Mouse (Mus musculus) embryonic fibroblast, embryonic 13.5 days (primary cell): Measurements from ENCODE around the gene Agap1. TPM values are rescaled to one million over a fixed set of nuclear protein-coding genes. Genes with fewer than 3 reads are reported as not detected.

Source experiments
- H3K27ac ChIP-seq: 2 replicates; pipeline ENCODE4 v1.5.1; 2012; ENCODE audit warnings: low read length, control low read depth, inconsistent platforms; ENCODE audit not compliant: insufficient read depth
- H3K4me1 ChIP-seq: 2 replicates; pipeline ENCODE4 v1.6.1; 2011; ENCODE audit warnings: low read length; ENCODE audit not compliant: control insufficient read depth, insufficient read depth
- H3K4me3 ChIP-seq: 2 replicates; pipeline ENCODE4 v1.5.1; 2011; ENCODE audit warnings: mild to moderate bottlenecking, control low read depth, low read length; ENCODE audit not compliant: insufficient read depth
- CTCF ChIP-seq: IDR thresholded peaks from 2 replicates; pipeline ENCODE4 v1.5.1; 2011; ENCODE audit warnings: mild to moderate bottlenecking, control low read depth, low read length, moderate library complexity, borderline replicate concordance; ENCODE audit not compliant: insufficient read depth
- POLR2A ChIP-seq: IDR thresholded peaks from 2 replicates; pipeline ENCODE4 v1.6.1; 2011; ENCODE audit warnings: low read depth, mild to moderate bottlenecking, control low read depth, low read length, moderate library complexity
- polyA plus RNA-seq: library from polyadenylated mRNA; stranded (reverse); fragments of >200 nt; gene quantifications from 2 replicates; pipeline ENCODE4 v1.2.4, GENCODE M21; 2011; ENCODE audit warnings: low read depth; ENCODE audit not compliant: missing spikeins, insufficient read length

The Agap1 gene
- polyA plus RNA-seq, 1 experiment, result 32.1 TPM

DNA sequence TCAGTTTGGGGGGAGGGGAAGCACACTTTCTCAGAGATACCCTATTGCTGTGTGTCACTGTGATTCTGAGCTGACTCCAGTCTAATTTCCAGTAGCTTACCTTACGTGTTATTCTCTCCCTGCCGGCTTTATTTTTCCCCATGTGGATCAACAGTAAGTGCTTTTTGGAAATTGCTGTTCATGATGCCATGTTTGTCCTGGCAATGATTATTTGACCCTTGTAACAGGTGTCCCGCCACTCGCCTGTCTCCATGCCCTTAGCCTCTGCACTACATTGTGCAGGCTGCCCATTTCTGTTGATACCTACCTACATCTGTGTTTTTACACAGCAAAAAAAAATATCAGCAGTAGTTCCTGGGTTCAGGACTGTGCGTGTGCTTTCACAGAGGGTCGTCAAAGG is 102.8 kb downstream of the Agap1 start:
- no peak for TF ChIP-seq POLR2A
- peaks cover 22% of the 10 kb centered on the region for H3K4me1 ChIP-seq

DNA sequence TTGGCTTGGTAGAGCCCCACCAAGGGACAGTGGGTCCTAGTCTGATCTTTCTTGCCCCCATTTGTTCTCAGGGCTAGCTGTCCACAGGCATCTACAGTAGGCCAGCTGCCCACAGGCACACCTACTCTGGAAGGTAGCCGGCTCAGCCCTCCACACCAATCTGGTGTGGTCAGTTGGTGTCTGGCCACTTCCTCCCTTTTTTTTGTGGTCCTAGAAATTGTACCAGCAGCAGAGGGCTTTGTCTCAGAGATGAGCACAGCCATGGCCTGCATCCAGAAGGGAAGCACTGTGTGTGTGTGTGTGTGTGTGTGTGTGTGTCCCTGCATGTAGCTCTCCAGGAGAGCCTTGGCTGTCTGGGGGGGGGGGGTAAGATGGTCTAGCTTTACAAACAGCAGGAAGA is 103.5 kb downstream of the Agap1 start:
- H3K4me1 ChIP-seq, result peaks cover 22% of the 10 kb centered on the region
- TF ChIP-seq CTCF (no peak), POLR2A (no peak)

More for the DNA sequence above, 102.8 kb downstream of the Agap1 start:
- Histone ChIP-seq H3K4me3 (no peak overlapping the region), H3K27ac (no peak overlapping the region)

DNA sequence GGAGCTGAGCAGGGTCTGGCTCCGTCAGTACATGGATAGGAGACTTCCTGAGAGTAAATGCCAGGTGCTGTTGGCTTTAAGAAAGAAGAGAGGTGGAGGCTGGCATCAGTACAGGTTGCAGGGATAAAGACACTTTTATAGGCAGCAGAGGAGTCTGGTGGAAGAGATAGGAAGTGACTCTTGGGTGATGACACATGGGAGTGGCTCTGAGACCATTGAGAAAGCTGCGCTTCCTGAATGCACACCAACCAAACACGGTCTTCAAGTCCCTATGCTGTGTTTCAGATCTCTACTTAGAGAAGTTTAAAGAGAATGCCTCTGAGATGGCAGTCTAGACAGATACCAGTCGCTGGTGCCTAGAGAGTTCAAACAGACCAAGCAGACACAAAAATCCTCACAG is 108.8 kb downstream of the Agap1 start:
- Histone ChIP-seq H3K27ac (no peak overlapping the region), H3K4me3 (no peak overlapping the region), H3K4me1 (peaks cover 15% of the 10 kb centered on the region)
- no peak for TF ChIP-seq CTCF
- TF ChIP-seq POLR2A, result no peak

More for the DNA sequence above, 103.5 kb downstream of the Agap1 start:
- H3K27ac ChIP-seq, result no peak overlapping the region
- no peak overlapping the region for H3K4me3 ChIP-seq

DNA sequence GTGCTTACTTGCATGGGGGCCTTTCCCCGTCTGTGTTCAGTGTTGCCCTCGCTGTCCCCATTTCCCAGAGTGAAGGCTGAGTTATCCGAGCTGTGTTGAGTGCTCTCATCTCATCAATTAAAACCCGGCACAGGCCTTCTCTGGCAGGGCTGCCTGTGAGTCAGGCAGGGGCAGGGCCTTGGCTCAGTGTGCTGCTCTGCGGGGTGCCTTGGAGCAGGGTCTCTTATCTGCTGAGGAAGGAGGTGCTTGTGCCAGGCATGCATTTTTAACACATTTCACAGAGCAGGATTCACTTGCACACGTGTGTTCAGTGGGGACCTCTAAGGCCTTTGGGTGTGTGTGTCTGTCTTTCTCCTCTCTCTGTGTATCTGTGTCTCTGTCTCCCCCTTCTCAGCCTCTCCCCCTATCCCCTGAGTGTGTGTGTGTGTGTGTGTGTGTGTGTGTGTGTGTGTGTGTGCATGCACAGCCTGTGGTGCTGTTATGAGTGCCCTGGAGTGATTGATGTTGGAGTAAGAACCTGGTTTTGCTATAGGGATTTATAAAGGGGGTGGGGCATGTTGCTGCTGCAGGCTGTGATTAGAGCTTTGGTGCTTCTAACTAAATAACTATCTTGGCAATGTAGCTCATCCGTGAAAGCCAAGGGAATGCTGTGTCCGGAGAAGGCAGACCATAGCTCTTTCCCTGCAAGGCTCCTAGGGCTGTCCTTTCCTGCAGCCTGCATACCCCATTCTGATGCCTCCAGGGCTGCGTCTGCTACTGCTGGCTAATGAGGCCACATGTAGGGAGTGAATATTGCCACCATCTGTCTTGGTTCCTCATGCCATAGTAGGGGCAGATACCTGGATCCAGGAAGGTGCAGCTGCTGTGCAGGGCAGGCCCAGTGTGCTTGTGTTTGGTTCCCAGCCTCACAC is 112.2 kb downstream of the Agap1 start:
- no peak overlapping the region for H3K4me3 ChIP-seq
- peaks cover 45% of the 10 kb centered on the region for H3K4me1 ChIP-seq
- TF ChIP-seq POLR2A (no peak), CTCF (no peak)
- H3K27ac ChIP-seq, result no peak overlapping the region

DNA sequence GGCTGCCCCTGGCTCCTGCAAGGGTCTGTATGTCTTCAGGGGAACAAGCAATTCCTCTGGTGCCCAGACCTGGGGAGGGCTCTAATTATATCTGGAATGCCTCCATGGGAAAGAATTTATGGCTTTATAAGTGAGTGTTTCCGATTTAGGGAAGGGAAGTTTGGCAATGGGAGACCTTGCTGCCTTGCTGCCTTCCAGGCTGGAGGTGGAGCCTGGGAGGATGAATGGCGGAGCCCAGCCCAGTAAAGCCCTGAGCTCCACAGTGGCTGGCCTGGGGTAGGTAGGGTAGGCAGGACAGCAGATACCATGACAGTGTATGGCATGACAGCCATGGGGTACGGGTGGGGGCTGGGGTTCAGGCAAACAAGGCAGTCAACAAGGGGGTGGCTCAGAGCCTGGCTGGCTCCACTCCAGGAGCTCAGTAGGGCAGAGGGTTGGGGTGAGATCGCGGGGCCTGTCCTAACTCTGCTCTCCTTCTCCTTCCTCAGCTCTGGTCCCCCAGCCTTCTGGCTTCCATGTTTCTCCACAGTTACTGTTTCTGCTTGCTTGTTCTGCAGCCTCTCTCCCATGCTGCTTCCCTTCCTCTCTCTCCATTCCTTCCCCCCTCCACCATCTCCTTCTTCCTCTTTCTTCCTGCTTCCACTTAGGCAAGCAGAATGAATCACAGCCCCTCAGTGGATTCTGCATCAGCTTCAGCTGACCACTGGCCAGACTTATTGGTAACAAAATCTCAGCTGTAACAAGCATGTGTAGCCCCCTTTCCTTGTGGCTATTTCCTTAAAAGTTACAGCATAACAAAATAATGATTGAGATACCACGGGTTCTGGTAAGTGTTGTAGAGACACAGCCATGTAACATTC is 114.2 kb downstream of the Agap1 start:
- Histone ChIP-seq H3K4me3 (no peak overlapping the region), H3K4me1 (peaks cover 45% of the 10 kb centered on the region), H3K27ac (peak overlapping the region; percentile 11; the same call in 1 of the 2 replicates)
- TF ChIP-seq CTCF, result no peak
- no peak for TF ChIP-seq POLR2A

DNA sequence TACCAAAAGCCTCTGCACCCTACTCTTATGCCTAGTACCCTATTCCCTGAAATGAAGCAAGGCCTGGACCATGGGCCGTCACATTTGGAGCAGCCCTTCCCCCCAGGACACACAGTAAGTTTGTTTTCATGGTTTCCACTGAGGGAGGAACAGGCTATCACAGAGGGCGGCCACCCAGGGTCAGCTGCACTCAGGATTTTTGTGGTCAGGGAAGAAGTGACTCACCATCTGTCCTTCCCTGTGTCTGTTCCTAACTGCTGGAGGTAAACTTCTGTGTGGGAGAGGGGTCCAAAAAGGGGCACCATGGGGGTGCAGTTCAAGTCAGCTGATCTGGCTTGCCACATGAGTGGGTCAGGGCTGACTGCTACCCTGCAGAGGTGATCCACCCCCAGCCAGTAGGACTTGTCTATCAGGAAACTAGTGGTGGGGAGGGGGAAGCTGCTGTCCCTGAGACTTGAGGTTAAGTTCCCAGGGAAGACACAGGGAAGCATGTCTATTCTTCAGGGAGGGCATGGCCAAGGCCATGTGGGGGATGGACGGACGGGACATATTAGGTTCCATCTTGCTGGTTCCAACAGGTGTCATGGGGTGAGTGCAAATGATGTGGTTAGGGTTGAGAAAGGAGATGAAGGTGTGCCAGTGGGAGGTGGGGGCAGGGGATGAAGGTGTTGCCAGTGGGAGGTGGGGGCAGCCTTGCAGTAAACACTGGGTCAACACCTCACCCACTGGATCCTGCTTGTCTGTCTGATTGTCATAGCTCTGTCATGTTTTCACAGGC is 116.1 kb downstream of the Agap1 start:
- no peak for TF ChIP-seq POLR2A
- no peak for TF ChIP-seq CTCF
- Histone ChIP-seq H3K27ac (no peak overlapping the region), H3K4me1 (peaks cover 49% of the 10 kb centered on the region), H3K4me3 (no peak overlapping the region)

DNA sequence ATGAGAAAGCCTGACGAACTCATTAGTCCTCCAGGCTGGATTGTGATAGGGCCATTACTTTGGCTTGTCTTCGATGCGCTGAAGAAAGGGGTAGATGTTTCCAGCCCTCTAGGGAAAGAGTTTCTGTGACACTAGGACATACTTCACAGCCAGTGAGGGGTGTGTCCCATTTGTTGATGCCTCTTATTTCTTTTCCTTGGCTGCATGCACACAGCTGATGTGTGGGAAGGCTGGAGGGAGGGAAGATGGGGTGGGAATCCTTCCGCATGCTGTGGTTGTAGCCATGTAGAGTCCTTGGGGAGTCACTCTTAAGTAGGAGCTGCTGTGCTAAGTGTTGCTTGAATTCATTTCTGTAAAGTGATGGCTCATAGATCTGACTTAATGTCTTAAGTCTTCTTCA is 118.9 kb downstream of the Agap1 start:
- Histone ChIP-seq H3K4me1 (peaks cover 42% of the 10 kb centered on the region), H3K27ac (no peak overlapping the region)
- no peak for TF ChIP-seq POLR2A
- TF ChIP-seq CTCF, result no peak

DNA sequence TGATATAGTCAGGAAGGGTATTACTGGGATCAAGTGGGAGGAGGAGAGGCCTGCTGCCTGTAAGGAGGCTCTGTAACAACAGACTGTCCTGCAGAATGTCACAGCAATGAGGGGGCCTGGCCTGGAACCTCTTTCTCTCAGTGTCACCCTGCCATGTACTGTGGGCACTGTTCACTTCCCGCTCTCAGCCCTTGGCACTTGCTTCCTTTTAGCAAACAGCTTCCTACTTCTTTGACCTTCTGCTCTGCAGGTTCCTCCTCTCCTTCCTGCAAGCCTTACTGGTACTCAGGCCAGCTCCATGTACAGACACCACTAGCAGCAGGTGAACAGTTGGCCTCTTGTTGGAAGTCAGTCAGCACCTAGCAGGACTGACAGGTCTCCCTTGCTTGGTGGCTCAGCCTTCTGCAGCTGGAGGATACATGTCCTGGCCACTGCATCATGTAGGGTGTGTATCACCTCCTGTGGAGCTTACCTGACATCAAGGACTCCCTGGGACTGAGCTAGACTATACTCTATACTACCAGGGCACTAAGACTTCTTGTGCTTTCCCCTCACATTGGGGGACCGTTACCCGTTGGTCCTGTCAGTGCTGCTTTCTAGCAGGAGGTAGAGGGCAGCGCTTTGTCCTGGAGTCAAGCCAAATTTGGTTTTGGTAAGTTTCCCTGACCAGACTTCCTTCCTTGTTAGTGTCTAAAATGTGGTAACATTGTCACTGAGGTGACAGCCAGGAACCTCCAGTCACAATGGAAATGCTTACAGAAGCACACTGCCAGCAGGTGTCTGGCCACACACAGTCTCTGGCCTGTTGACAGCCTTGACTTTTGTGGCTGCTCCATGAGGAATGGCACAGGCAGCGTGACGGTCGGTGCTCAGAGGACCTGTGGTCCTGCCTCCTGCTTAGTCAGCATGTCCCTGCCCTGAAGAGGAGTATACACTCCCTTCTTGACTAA is 120.6 kb downstream of the Agap1 start:
- H3K4me3 ChIP-seq, result no peak overlapping the region

More for the DNA sequence above, 118.9 kb downstream of the Agap1 start:
- no peak overlapping the region for H3K4me3 ChIP-seq

More for the DNA sequence above, 120.6 kb downstream of the Agap1 start:
- TF ChIP-seq CTCF (no peak), POLR2A (no peak)
- Histone ChIP-seq H3K4me1 (peaks cover 25% of the 10 kb centered on the region), H3K27ac (no peak overlapping the region)
